Mouse (Mus musculus) E14TG2a.4 (cell line): ENCODE data around the gene Mettl8.

Experiments used
- CTCF ChIP-seq: conservative IDR thresholded peaks from 2 replicates; pipeline ENCODE4 v1.5.1; 2014; ENCODE audit warnings: low read length
- NANOG ChIP-seq: IDR thresholded peaks from 2 replicates; pipeline ENCODE4 v1.6.1; 2014; ENCODE audit warnings: borderline replicate concordance, low read length, mixed read lengths
- POU5F1 ChIP-seq: IDR thresholded peaks from 2 replicates; pipeline ENCODE4 v1.6.1; 2014; ENCODE audit warnings: low read length, borderline replicate concordance

- TF ChIP-seq CTCF (no peak), NANOG (no peak), POU5F1 (no peak)
These were observed 116.4 kb downstream of the Mettl8 start for GRCm38 (mm10) chr2:70938844-70939494.
